Mouse (Mus musculus): ENCODE measurements around the gene Lsm10.
A peak's percentile ranks its signal among the peaks of the same experiment; 100 is the strongest.

Gene Lsm10

GRCm38 (mm10) chr4:126096464-126097111, at the start of gene Lsm10:
TSS of gene Lsm10 (plus strand) at chr4:126096623.
- DNase-seq (ENCODE audit: low read depth, low spot score): peak; percentile 92

- peak; percentile 75 for DNase-seq (ENCODE audit: low read depth, low spot score)
These were observed 49.4 kb upstream of the Lsm10 start, which contains the start of gene Mrps15 for GRCm38 (mm10) chr4:126046851-126047585. TSS of gene Mrps15 (plus strand) at chr4:126046925.

- no peak for DNase-seq (ENCODE audit: low read depth, low spot score)
These were observed 44.8 kb upstream of the Lsm10 start for GRCm38 (mm10) chr4:126051617-126052016.

- no peak for DNase-seq (ENCODE audit: low read depth, low spot score)
These were observed 39.0 kb upstream of the Lsm10 start for GRCm38 (mm10) chr4:126057207-126058133.

GRCm38 (mm10) chr4:126058134-126058996, 38.1 kb upstream of the Lsm10 start, which contains the start of gene Oscp1:
TSS of gene Oscp1 (plus strand) at chr4:126058565.
- peak; percentile 87 for DNase-seq (ENCODE audit: low read depth, low spot score)

GRCm38 (mm10) chr4:126058997-126059362, 37.4 kb upstream of the Lsm10 start:
- no peak for DNase-seq (ENCODE audit: low read depth, low spot score)

GRCm38 (mm10) chr4:126062856-126063255, 33.6 kb upstream of the Lsm10 start:
- DNase-seq (ENCODE audit: low read depth, low spot score): no peak

GRCm38 (mm10) chr4:126065241-126065640, 31.2 kb upstream of the Lsm10 start:
- no peak for DNase-seq (ENCODE audit: low read depth, low spot score)

- peak; percentile 32 for DNase-seq (ENCODE audit: low read depth, low spot score)
These were observed 28.9 kb upstream of the Lsm10 start for GRCm38 (mm10) chr4:126067401-126068077.

GRCm38 (mm10) chr4:126068842-126069241, 27.6 kb upstream of the Lsm10 start:
- no peak for DNase-seq (ENCODE audit: low read depth, low spot score)

GRCm38 (mm10) chr4:126077833-126078232, 18.6 kb upstream of the Lsm10 start:
- DNase-seq (ENCODE audit: low read depth, low spot score): no peak

- no peak for DNase-seq (ENCODE audit: low read depth, low spot score)
These were observed 17.2 kb upstream of the Lsm10 start for GRCm38 (mm10) chr4:126079266-126079665.

- no peak for DNase-seq (ENCODE audit: low read depth, low spot score)
These were observed 14.8 kb upstream of the Lsm10 start for GRCm38 (mm10) chr4:126081601-126082000.

- no peak for DNase-seq (ENCODE audit: low read depth, low spot score)
These were observed 13.4 kb upstream of the Lsm10 start for GRCm38 (mm10) chr4:126083021-126083420.

GRCm38 (mm10) chr4:126084382-126084781, 12.0 kb upstream of the Lsm10 start:
- DNase-seq (ENCODE audit: low read depth, low spot score): no peak

GRCm38 (mm10) chr4:126085996-126086576, 10.3 kb upstream of the Lsm10 start:
- peak; percentile 90 for DNase-seq (ENCODE audit: low read depth, low spot score)

- no peak for DNase-seq (ENCODE audit: low read depth, low spot score)
These were observed 6.1 kb upstream of the Lsm10 start for GRCm38 (mm10) chr4:126090101-126090847.

GRCm38 (mm10) chr4:126090848-126091124, 5.6 kb upstream of the Lsm10 start:
- no peak for DNase-seq (ENCODE audit: low read depth, low spot score)

GRCm38 (mm10) chr4:126091873-126092272, 4.5 kb upstream of the Lsm10 start:
- no peak for DNase-seq (ENCODE audit: low read depth, low spot score)
